Mouse (Mus musculus) thymus, adult 2 months (tissue): ENCODE measurements around the gene Clec2d.

Experiments
- CTCF ChIP-seq: fragments of 200-500 bp; IDR thresholded peaks from 2 replicates; pipeline ENCODE4 v1.5.1; 2012; ENCODE audit warnings: mild to moderate bottlenecking, control low read depth, low read length, moderate library complexity, borderline replicate concordance; ENCODE audit not compliant: control insufficient read depth, poor library complexity, insufficient read depth; ENCODE audit errors: extremely low read depth
- POLR2A ChIP-seq: fragments of 200-500 bp; IDR thresholded peaks from 2 replicates; pipeline ENCODE4 v1.6.1; 2012; ENCODE audit warnings: mild to moderate bottlenecking, low read length, control low read depth, moderate library complexity; ENCODE audit not compliant: control insufficient read depth, poor library complexity, insufficient read depth; ENCODE audit errors: extremely low read depth

- TF ChIP-seq CTCF (no peak), POLR2A (no peak)
Measured at GRCm38 (mm10) chr6:129184788-129185187, 4.4 kb downstream of the Clec2d start.
